Mouse (Mus musculus) MEL (cell line): ENCODE data around the gene Rbm15. TPM values are rescaled to one million over a fixed set of nuclear protein-coding genes. Genes with fewer than 3 reads are reported as not detected.

Experiments
- DNase-seq: peaks from one replicate; pipeline ENCODE4 v3.0.0; 2011; ENCODE audit warnings: low read depth, low spot score
- H3K27ac ChIP-seq: 2 replicates; pipeline ENCODE4 v1.5.1; 2012; ENCODE audit warnings: low read depth, mild to moderate bottlenecking, control low read depth, low read length, moderate library complexity; ENCODE audit not compliant: control insufficient read depth
- H3K27me3 ChIP-seq, 2 experiments: fragments of 150-350 bp in 1 of 2; sonication (generic) in 1 of 2; 2 replicates each; pipeline ENCODE4 v1.6.1; 2012; ENCODE audit warnings: low read length in 2 of 2, mild to moderate bottlenecking in 2 of 2, improper control_type of control experiment in 1 of 2, moderate library complexity in 1 of 2; ENCODE audit not compliant: insufficient read depth in 2 of 2, control insufficient read depth in 1 of 2
- H3K36me3 ChIP-seq, 2 experiments: 2 replicates each; pipeline ENCODE4 v1.6.1; 2012 to 2014; ENCODE audit warnings: low read length in 2 of 2, improper control_type of control experiment in 1 of 2, inconsistent platforms in 1 of 2, mild to moderate bottlenecking in 1 of 2; ENCODE audit not compliant: insufficient read depth in 2 of 2, control insufficient read depth in 1 of 2
- H3K4me1 ChIP-seq, 2 experiments: fragments of 150-350 bp in 1 of 2; sonication (generic) in 1 of 2; 2 replicates each; pipeline ENCODE4 v1.6.1; 2012; ENCODE audit warnings: low read length in 2 of 2, improper control_type of control experiment in 1 of 2, mild to moderate bottlenecking in 1 of 2; ENCODE audit not compliant: insufficient read depth in 2 of 2, control insufficient read depth in 1 of 2
- H3K4me3 ChIP-seq, 2 experiments: fragments of 150-350 bp in 1 of 2; sonication (generic) in 1 of 2; 2 replicates each; pipeline ENCODE4 v1.5.1; 2012; ENCODE audit warnings: low read depth in 2 of 2, low read length in 2 of 2, mild to moderate bottlenecking in 2 of 2, moderate library complexity in 2 of 2, control low read depth in 1 of 2, improper control_type of control experiment in 1 of 2; ENCODE audit not compliant: control insufficient read depth in 1 of 2, insufficient read depth in 1 of 2
- H3K79me2 ChIP-seq: 2 replicates; pipeline ENCODE4 v1.6.1; 2012; ENCODE audit warnings: mild to moderate bottlenecking, low read length, moderate library complexity; ENCODE audit not compliant: control insufficient read depth, poor library complexity, insufficient read depth
- H3K9ac ChIP-seq: 2 replicates; pipeline ENCODE4 v1.6.1; 2012; ENCODE audit warnings: low read depth, mild to moderate bottlenecking, control low read depth, low read length, moderate library complexity; ENCODE audit not compliant: control insufficient read depth, poor library complexity, severe bottlenecking
- H3K9me3 ChIP-seq: fragments of 150-350 bp; sonication (generic); replicated peaks from 2 replicates; pipeline ENCODE4 v1.6.1; 2012; ENCODE audit warnings: mild to moderate bottlenecking, low read length, improper control_type of control experiment, moderate library complexity; ENCODE audit not compliant: insufficient read depth
- BHLHE40 ChIP-seq: IDR thresholded peaks from 2 replicates; pipeline ENCODE4 v1.6.1; 2012; ENCODE audit warnings: low read depth, mild to moderate bottlenecking, inconsistent platforms, low read length, improper control_type of control experiment, borderline replicate concordance
- CHD1 ChIP-seq: IDR thresholded peaks from 2 replicates; pipeline ENCODE4 v1.6.1; 2012; ENCODE audit warnings: low read depth, mild to moderate bottlenecking, inconsistent platforms, low read length, improper control_type of control experiment
- CHD2 ChIP-seq: IDR thresholded peaks from 2 replicates; pipeline ENCODE4 v1.6.1; 2011; ENCODE audit warnings: low read length, improper control_type of control experiment
- CTCF ChIP-seq, 3 experiments: IDR thresholded peaks in 2 of 3; conservative IDR thresholded peaks in 1 of 3; 2 replicates each; pipeline ENCODE4 v1.5.1; 2011 to 2012; ENCODE audit warnings: low read length in 3 of 3, low read depth in 2 of 3, mild to moderate bottlenecking in 2 of 3, improper control_type of control experiment in 1 of 3, inconsistent platforms in 1 of 3, mixed read lengths in 1 of 3, moderate library complexity in 1 of 3; ENCODE audit not compliant: control insufficient read depth in 1 of 3, insufficient read depth in 1 of 3, poor library complexity in 1 of 3, severe bottlenecking in 1 of 3
- E2F4 ChIP-seq: IDR thresholded peaks from 2 replicates; pipeline ENCODE4 v1.6.1; 2011; ENCODE audit warnings: low read depth, low read length, improper control_type of control experiment, borderline replicate concordance
- ELF1 ChIP-seq: IDR thresholded peaks from 2 replicates; pipeline ENCODE4 v1.6.1; 2014; ENCODE audit warnings: low read depth, mild to moderate bottlenecking, inconsistent platforms, low read length, improper control_type of control experiment, moderate library complexity
- EP300 ChIP-seq, 2 experiments: IDR thresholded peaks; 2 replicates each; pipeline ENCODE4 v1.6.1; 2011; ENCODE audit warnings: improper control_type of control experiment in 2 of 2, low read length in 2 of 2, low read depth in 1 of 2, mild to moderate bottlenecking in 1 of 2
- ETS1 ChIP-seq: IDR thresholded peaks from 2 replicates; pipeline ENCODE4 v1.6.1; 2012; ENCODE audit warnings: low read depth, mild to moderate bottlenecking, inconsistent platforms, low read length, improper control_type of control experiment, moderate library complexity
- GABPA ChIP-seq: IDR thresholded peaks from 2 replicates; pipeline ENCODE4 v1.6.1; 2012; ENCODE audit warnings: low read depth, mild to moderate bottlenecking, inconsistent platforms, low read length, improper control_type of control experiment, moderate library complexity
- GATA1 ChIP-seq: IDR thresholded peaks from 2 replicates; pipeline ENCODE4 v1.6.1; 2011; ENCODE audit warnings: low read depth, low read length, improper control_type of control experiment
- HCFC1 ChIP-seq: IDR thresholded peaks from 2 replicates; pipeline ENCODE4 v1.6.1; 2012; ENCODE audit warnings: low read depth, mild to moderate bottlenecking, inconsistent platforms, low read length, improper control_type of control experiment, moderate library complexity
- JUND ChIP-seq: IDR thresholded peaks from 2 replicates; pipeline ENCODE4 v1.6.1; 2011; ENCODE audit warnings: low read depth, mild to moderate bottlenecking, improper control_type of control experiment, low read length
- KAT2A ChIP-seq: conservative IDR thresholded peaks from 2 replicates; pipeline ENCODE4 v1.6.1; 2012; ENCODE audit warnings: low read depth, low read length, improper control_type of control experiment, inconsistent platforms
- MAX ChIP-seq: IDR thresholded peaks from 2 replicates; pipeline ENCODE4 v1.6.1; 2011; ENCODE audit warnings: low read length, improper control_type of control experiment
- MAZ ChIP-seq: IDR thresholded peaks from 2 replicates; pipeline ENCODE4 v1.6.1; 2012; ENCODE audit warnings: low read depth, mild to moderate bottlenecking, inconsistent platforms, low read length, improper control_type of control experiment
- MEF2A ChIP-seq: IDR thresholded peaks from 2 replicates; pipeline ENCODE4 v1.6.1; 2014; ENCODE audit warnings: low read depth, mild to moderate bottlenecking, inconsistent platforms, low read length, improper control_type of control experiment; ENCODE audit not compliant: poor library complexity, insufficient replicate concordance, severe bottlenecking; ENCODE audit errors: extremely low read depth
- MXI1 ChIP-seq: IDR thresholded peaks from 2 replicates; pipeline ENCODE4 v1.6.1; 2011; ENCODE audit warnings: mild to moderate bottlenecking, low read depth, low read length, improper control_type of control experiment
- MYB ChIP-seq: IDR thresholded peaks from 2 replicates; pipeline ENCODE4 v1.6.1; 2011; ENCODE audit warnings: mild to moderate bottlenecking, low read depth, low read length, improper control_type of control experiment
- NELFE ChIP-seq: IDR thresholded peaks from 2 replicates; pipeline ENCODE4 v1.6.1; 2011; ENCODE audit warnings: low read depth, low read length, improper control_type of control experiment
- POLR2AphosphoS5 ChIP-seq: IDR thresholded peaks from 2 replicates; pipeline ENCODE4 v1.6.1; 2012; ENCODE audit warnings: low read depth, borderline replicate concordance, mild to moderate bottlenecking, inconsistent platforms, low read length, moderate library complexity, mixed read lengths
- SIN3A ChIP-seq: IDR thresholded peaks from 2 replicates; pipeline ENCODE4 v1.6.1; 2012; ENCODE audit warnings: low read length, improper control_type of control experiment, inconsistent platforms
- TBP ChIP-seq: IDR thresholded peaks from 2 replicates; pipeline ENCODE4 v1.8.0; 2011; ENCODE audit warnings: low read depth, low read length, improper control_type of control experiment
- USF2 ChIP-seq, 2 experiments: IDR thresholded peaks; 2 replicates each; pipeline ENCODE4 v1.6.1; 2011 to 2012; ENCODE audit warnings: improper control_type of control experiment in 2 of 2, low read length in 2 of 2, borderline replicate concordance in 1 of 2, inconsistent platforms in 1 of 2, low read depth in 1 of 2, mild to moderate bottlenecking in 1 of 2; ENCODE audit not compliant: insufficient read depth in 1 of 2
- ZC3H11A ChIP-seq: IDR thresholded peaks from 2 replicates; pipeline ENCODE4 v1.6.1; 2012; ENCODE audit warnings: low read depth, mild to moderate bottlenecking, inconsistent platforms, low read length, improper control_type of control experiment
- ZKSCAN1 ChIP-seq: IDR thresholded peaks from 2 replicates; pipeline ENCODE4 v1.6.1; 2012; ENCODE audit warnings: low read depth, mild to moderate bottlenecking, inconsistent platforms, low read length, improper control_type of control experiment, moderate library complexity
- ZMIZ1 ChIP-seq: IDR thresholded peaks from 2 replicates; pipeline ENCODE4 v1.6.1; 2012; ENCODE audit warnings: low read depth, mild to moderate bottlenecking, inconsistent platforms, low read length, improper control_type of control experiment, moderate library complexity
- ZNF384 ChIP-seq: IDR thresholded peaks from 2 replicates; pipeline ENCODE4 v1.6.1; 2012; ENCODE audit warnings: low read depth, mild to moderate bottlenecking, inconsistent platforms, low read length, improper control_type of control experiment
- polyA plus RNA-seq, 2 experiments: library from polyadenylated mRNA; stranded (reverse) in 1 of 2; unstranded in 1 of 2; fragments of >175 nt in 1 of 2; fragments of >200 nt in 1 of 2; gene quantifications; 2 replicates each; pipeline versions ENCODE4 v1.2.1 to v1.2.4; 2012; ENCODE audit warnings: low replicate concordance in 2 of 2, low read depth in 1 of 2; ENCODE audit not compliant: insufficient read length in 2 of 2, insufficient read depth in 1 of 2, missing spikeins in 1 of 2
- total RNA-seq: library from RNA; depleted of rRNA; stranded (reverse); fragments of 300-350 nt; gene quantifications from 2 replicates; pipeline ENCODE4 v1.2.3, GENCODE M21; 2012

The Rbm15 gene
- total and polyA plus RNA-seq, 3 experiments = 18.1 to 29.4 TPM; not detected in 1

- H3K9me3 ChIP-seq = no peaks in the 10 kb centered on the region
- H3K4me3 ChIP-seq = no peak overlapping the region
- no peaks in the 10 kb centered on the region for H3K79me2 ChIP-seq
- no peak for DNase-seq
- TF ChIP-seq USF2 (IDR thresholded peaks at IDR 0.05; ENCODE audit: borderline replicate concordance in 1 of 2, insufficient read depth in 1 of 2, low read depth in 1 of 2, low read length in 2 of 2) (no peak), ETS1 (no peak), ZMIZ1 (no peak), JUND (no peak), POLR2AphosphoS5 (no peak), KAT2A (no peak), CHD2 (no peak), CHD1 (no peak), MYB (no peak), EP300 (IDR thresholded peaks at IDR 0.05; ENCODE audit: low read depth in 1 of 2, low read length in 2 of 2) (no peak), MXI1 (no peak), CTCF (IDR thresholded peaks at IDR 0.05 in 2 of 3, conservative IDR thresholded peaks at IDR 0.05 in 1 of 3; ENCODE audit: control insufficient read depth in 1 of 3, insufficient read depth in 1 of 3, low read depth in 2 of 3, low read length in 3 of 3, poor library complexity in 1 of 3, severe bottlenecking in 1 of 3) (no peak), MAZ (no peak), ZNF384 (no peak), SIN3A (no peak), GATA1 (no peak), ZC3H11A (no peak), TBP (no peak), MEF2A (no peak)
- H3K9ac ChIP-seq = no peak overlapping the region
- peaks cover 0 to 14% of the 10 kb centered on the region in 2 experiments for H3K4me1 ChIP-seq
- no peak overlapping the region for H3K27ac ChIP-seq
- H3K27me3 ChIP-seq = peaks cover 5 to 9% of the 10 kb centered on the region in 2 experiments
- H3K36me3 ChIP-seq = peaks cover 0 to 12% of the 10 kb centered on the region in 2 experiments; a peak in 2 of 4 replicates
Observed at GRCm38 (mm10) chr3:107360341-107360740, 26.9 kb upstream of the Rbm15 start.

GRCm38 (mm10) chr3:107357700-107358234, 24.3 kb upstream of the Rbm15 start:
- Histone ChIP-seq H3K36me3 (peaks cover 0 to 17% of the 10 kb centered on the region in 2 experiments; a peak in 2 of 4 replicates), H3K27me3 (peaks cover 4 to 6% of the 10 kb centered on the region in 2 experiments), H3K79me2 (no peaks in the 10 kb centered on the region), H3K9ac (no peak overlapping the region), H3K4me3 (no peak overlapping the region), H3K4me1 (peaks cover 0 to 26% of the 10 kb centered on the region in 2 experiments), H3K9me3 (no peaks in the 10 kb centered on the region), H3K27ac (no peak overlapping the region)
- TF ChIP-seq E2F4 (no peak), SIN3A (no peak), BHLHE40 (no peak), CTCF (IDR thresholded peaks at IDR 0.05 in 2 of 3, conservative IDR thresholded peaks at IDR 0.05 in 1 of 3; ENCODE audit: control insufficient read depth in 1 of 3, insufficient read depth in 1 of 3, low read depth in 2 of 3, low read length in 3 of 3, poor library complexity in 1 of 3, severe bottlenecking in 1 of 3) (no peak), EP300 (IDR thresholded peaks at IDR 0.05; ENCODE audit: low read depth in 1 of 2, low read length in 2 of 2) (no peak), HCFC1 (no peak), ELF1 (no peak), MAX (no peak), CHD1 (no peak), NELFE (no peak), ZNF384 (no peak), JUND (no peak), ZKSCAN1 (no peak), CHD2 (no peak), GABPA (no peak)
- no peak for DNase-seq
